Mouse (Mus musculus) MEL (cell line): ENCODE data around the gene Lman2. TPM values are rescaled to one million over a fixed set of nuclear protein-coding genes. Genes with fewer than 3 reads are reported as not detected.

Experiments used
- DNase-seq: peaks from one replicate; pipeline ENCODE4 v3.0.0; 2011; ENCODE audit warnings: low read depth, low spot score
- H3K27ac ChIP-seq: 2 replicates; pipeline ENCODE4 v1.5.1; 2012; ENCODE audit warnings: low read depth, mild to moderate bottlenecking, control low read depth, low read length, moderate library complexity; ENCODE audit not compliant: control insufficient read depth
- H3K27me3 ChIP-seq, 2 experiments: fragments of 150-350 bp in 1 of 2; sonication (generic) in 1 of 2; 2 replicates each; pipeline ENCODE4 v1.6.1; 2012; ENCODE audit warnings: low read length in 2 of 2, mild to moderate bottlenecking in 2 of 2, improper control_type of control experiment in 1 of 2, moderate library complexity in 1 of 2; ENCODE audit not compliant: insufficient read depth in 2 of 2, control insufficient read depth in 1 of 2
- H3K36me3 ChIP-seq, 2 experiments: 2 replicates each; pipeline ENCODE4 v1.6.1; 2012 to 2014; ENCODE audit warnings: low read length in 2 of 2, improper control_type of control experiment in 1 of 2, inconsistent platforms in 1 of 2, mild to moderate bottlenecking in 1 of 2; ENCODE audit not compliant: insufficient read depth in 2 of 2, control insufficient read depth in 1 of 2
- H3K4me1 ChIP-seq, 2 experiments: fragments of 150-350 bp in 1 of 2; sonication (generic) in 1 of 2; 2 replicates each; pipeline ENCODE4 v1.6.1; 2012; ENCODE audit warnings: low read length in 2 of 2, improper control_type of control experiment in 1 of 2, mild to moderate bottlenecking in 1 of 2; ENCODE audit not compliant: insufficient read depth in 2 of 2, control insufficient read depth in 1 of 2
- H3K4me3 ChIP-seq, 2 experiments: fragments of 150-350 bp in 1 of 2; sonication (generic) in 1 of 2; 2 replicates each; pipeline ENCODE4 v1.5.1; 2012; ENCODE audit warnings: low read depth in 2 of 2, low read length in 2 of 2, mild to moderate bottlenecking in 2 of 2, moderate library complexity in 2 of 2, control low read depth in 1 of 2, improper control_type of control experiment in 1 of 2; ENCODE audit not compliant: control insufficient read depth in 1 of 2, insufficient read depth in 1 of 2
- H3K79me2 ChIP-seq: 2 replicates; pipeline ENCODE4 v1.6.1; 2012; ENCODE audit warnings: mild to moderate bottlenecking, low read length, moderate library complexity; ENCODE audit not compliant: control insufficient read depth, poor library complexity, insufficient read depth
- H3K9ac ChIP-seq: 2 replicates; pipeline ENCODE4 v1.6.1; 2012; ENCODE audit warnings: low read depth, mild to moderate bottlenecking, control low read depth, low read length, moderate library complexity; ENCODE audit not compliant: control insufficient read depth, poor library complexity, severe bottlenecking
- H3K9me3 ChIP-seq: fragments of 150-350 bp; sonication (generic); replicated peaks from 2 replicates; pipeline ENCODE4 v1.6.1; 2012; ENCODE audit warnings: mild to moderate bottlenecking, low read length, improper control_type of control experiment, moderate library complexity; ENCODE audit not compliant: insufficient read depth
- BHLHE40 ChIP-seq: IDR thresholded peaks from 2 replicates; pipeline ENCODE4 v1.6.1; 2012; ENCODE audit warnings: low read depth, mild to moderate bottlenecking, inconsistent platforms, low read length, improper control_type of control experiment, borderline replicate concordance
- CHD2 ChIP-seq: IDR thresholded peaks from 2 replicates; pipeline ENCODE4 v1.6.1; 2011; ENCODE audit warnings: low read length, improper control_type of control experiment
- CTCF ChIP-seq, 3 experiments: IDR thresholded peaks in 2 of 3; conservative IDR thresholded peaks in 1 of 3; 2 replicates each; pipeline ENCODE4 v1.5.1; 2011 to 2012; ENCODE audit warnings: low read length in 3 of 3, low read depth in 2 of 3, mild to moderate bottlenecking in 2 of 3, improper control_type of control experiment in 1 of 3, inconsistent platforms in 1 of 3, mixed read lengths in 1 of 3, moderate library complexity in 1 of 3; ENCODE audit not compliant: control insufficient read depth in 1 of 3, insufficient read depth in 1 of 3, poor library complexity in 1 of 3, severe bottlenecking in 1 of 3
- E2F4 ChIP-seq: IDR thresholded peaks from 2 replicates; pipeline ENCODE4 v1.6.1; 2011; ENCODE audit warnings: low read depth, low read length, improper control_type of control experiment, borderline replicate concordance
- ETS1 ChIP-seq: IDR thresholded peaks from 2 replicates; pipeline ENCODE4 v1.6.1; 2012; ENCODE audit warnings: low read depth, mild to moderate bottlenecking, inconsistent platforms, low read length, improper control_type of control experiment, moderate library complexity
- GATA1 ChIP-seq: IDR thresholded peaks from 2 replicates; pipeline ENCODE4 v1.6.1; 2011; ENCODE audit warnings: low read depth, low read length, improper control_type of control experiment
- HCFC1 ChIP-seq: IDR thresholded peaks from 2 replicates; pipeline ENCODE4 v1.6.1; 2012; ENCODE audit warnings: low read depth, mild to moderate bottlenecking, inconsistent platforms, low read length, improper control_type of control experiment, moderate library complexity
- JUND ChIP-seq: IDR thresholded peaks from 2 replicates; pipeline ENCODE4 v1.6.1; 2011; ENCODE audit warnings: low read depth, mild to moderate bottlenecking, improper control_type of control experiment, low read length
- KAT2A ChIP-seq: conservative IDR thresholded peaks from 2 replicates; pipeline ENCODE4 v1.6.1; 2012; ENCODE audit warnings: low read depth, low read length, improper control_type of control experiment, inconsistent platforms
- MAFK ChIP-seq: IDR thresholded peaks from 2 replicates; pipeline ENCODE4 v1.6.1; 2011; ENCODE audit warnings: low read depth, mild to moderate bottlenecking, low read length, improper control_type of control experiment, borderline replicate concordance
- MAX ChIP-seq: IDR thresholded peaks from 2 replicates; pipeline ENCODE4 v1.6.1; 2011; ENCODE audit warnings: low read length, improper control_type of control experiment
- MAZ ChIP-seq: IDR thresholded peaks from 2 replicates; pipeline ENCODE4 v1.6.1; 2012; ENCODE audit warnings: low read depth, mild to moderate bottlenecking, inconsistent platforms, low read length, improper control_type of control experiment
- MEF2A ChIP-seq: IDR thresholded peaks from 2 replicates; pipeline ENCODE4 v1.6.1; 2014; ENCODE audit warnings: low read depth, mild to moderate bottlenecking, inconsistent platforms, low read length, improper control_type of control experiment; ENCODE audit not compliant: poor library complexity, insufficient replicate concordance, severe bottlenecking; ENCODE audit errors: extremely low read depth
- MXI1 ChIP-seq: IDR thresholded peaks from 2 replicates; pipeline ENCODE4 v1.6.1; 2011; ENCODE audit warnings: mild to moderate bottlenecking, low read depth, low read length, improper control_type of control experiment
- MYB ChIP-seq: IDR thresholded peaks from 2 replicates; pipeline ENCODE4 v1.6.1; 2011; ENCODE audit warnings: mild to moderate bottlenecking, low read depth, low read length, improper control_type of control experiment
- MYC ChIP-seq: IDR thresholded peaks from 2 replicates; pipeline ENCODE4 v1.6.1; 2011; ENCODE audit warnings: low read depth, mild to moderate bottlenecking, low read length, improper control_type of control experiment, moderate library complexity
- NELFE ChIP-seq: IDR thresholded peaks from 2 replicates; pipeline ENCODE4 v1.6.1; 2011; ENCODE audit warnings: low read depth, low read length, improper control_type of control experiment
- NRF1 ChIP-seq: IDR thresholded peaks from 2 replicates; pipeline ENCODE4 v1.6.1; 2014; ENCODE audit warnings: low read depth, mild to moderate bottlenecking, inconsistent platforms, low read length, improper control_type of control experiment, moderate library complexity; ENCODE audit not compliant: poor library complexity, insufficient read depth, severe bottlenecking
- POLR2AphosphoS2 ChIP-seq: IDR thresholded peaks from 2 replicates; pipeline ENCODE4 v1.6.1; 2011; ENCODE audit warnings: low read length, improper control_type of control experiment
- POLR2AphosphoS5 ChIP-seq: IDR thresholded peaks from 2 replicates; pipeline ENCODE4 v1.6.1; 2012; ENCODE audit warnings: low read depth, borderline replicate concordance, mild to moderate bottlenecking, inconsistent platforms, low read length, moderate library complexity, mixed read lengths
- RAD21 ChIP-seq: IDR thresholded peaks from 2 replicates; pipeline ENCODE4 v1.6.1; 2011; ENCODE audit warnings: mild to moderate bottlenecking, low read depth, low read length, improper control_type of control experiment
- RCOR1 ChIP-seq: IDR thresholded peaks from 2 replicates; pipeline ENCODE4 v1.6.1; 2012; ENCODE audit warnings: low read depth, mild to moderate bottlenecking, inconsistent platforms, low read length, improper control_type of control experiment
- SIN3A ChIP-seq: IDR thresholded peaks from 2 replicates; pipeline ENCODE4 v1.6.1; 2012; ENCODE audit warnings: low read length, improper control_type of control experiment, inconsistent platforms
- SMC3 ChIP-seq: IDR thresholded peaks from 2 replicates; pipeline ENCODE4 v1.6.1; 2011; ENCODE audit warnings: low read depth, low read length, improper control_type of control experiment
- TAL1 ChIP-seq: IDR thresholded peaks from 2 replicates; pipeline ENCODE4 v1.6.1; 2012; ENCODE audit warnings: mild to moderate bottlenecking, inconsistent platforms, low read length, moderate library complexity, mixed read lengths
- TCF12 ChIP-seq: IDR thresholded peaks from 2 replicates; pipeline ENCODE4 v1.6.1; 2014; ENCODE audit warnings: low read depth, mild to moderate bottlenecking, inconsistent platforms, low read length, improper control_type of control experiment, moderate library complexity
- UBTF ChIP-seq: IDR thresholded peaks from 2 replicates; pipeline ENCODE4 v1.6.1; 2012; ENCODE audit warnings: low read depth, mild to moderate bottlenecking, inconsistent platforms, low read length, improper control_type of control experiment, moderate library complexity, borderline replicate concordance; ENCODE audit not compliant: insufficient read depth
- USF1 ChIP-seq: IDR thresholded peaks from 2 replicates; pipeline ENCODE4 v1.6.1; 2014; ENCODE audit warnings: low read depth, mild to moderate bottlenecking, inconsistent platforms, low read length, improper control_type of control experiment, moderate library complexity
- USF2 ChIP-seq, 2 experiments: IDR thresholded peaks; 2 replicates each; pipeline ENCODE4 v1.6.1; 2011 to 2012; ENCODE audit warnings: improper control_type of control experiment in 2 of 2, low read length in 2 of 2, borderline replicate concordance in 1 of 2, inconsistent platforms in 1 of 2, low read depth in 1 of 2, mild to moderate bottlenecking in 1 of 2; ENCODE audit not compliant: insufficient read depth in 1 of 2
- ZC3H11A ChIP-seq: IDR thresholded peaks from 2 replicates; pipeline ENCODE4 v1.6.1; 2012; ENCODE audit warnings: low read depth, mild to moderate bottlenecking, inconsistent platforms, low read length, improper control_type of control experiment
- ZKSCAN1 ChIP-seq: IDR thresholded peaks from 2 replicates; pipeline ENCODE4 v1.6.1; 2012; ENCODE audit warnings: low read depth, mild to moderate bottlenecking, inconsistent platforms, low read length, improper control_type of control experiment, moderate library complexity
- ZNF384 ChIP-seq: IDR thresholded peaks from 2 replicates; pipeline ENCODE4 v1.6.1; 2012; ENCODE audit warnings: low read depth, mild to moderate bottlenecking, inconsistent platforms, low read length, improper control_type of control experiment
- polyA plus RNA-seq, 2 experiments: library from polyadenylated mRNA; stranded (reverse) in 1 of 2; unstranded in 1 of 2; fragments of >175 nt in 1 of 2; fragments of >200 nt in 1 of 2; gene quantifications; 2 replicates each; pipeline versions ENCODE4 v1.2.1 to v1.2.4; 2012; ENCODE audit warnings: low replicate concordance in 2 of 2, low read depth in 1 of 2; ENCODE audit not compliant: insufficient read length in 2 of 2, insufficient read depth in 1 of 2, missing spikeins in 1 of 2
- total RNA-seq: library from RNA; depleted of rRNA; stranded (reverse); fragments of 300-350 nt; gene quantifications from 2 replicates; pipeline ENCODE4 v1.2.3, GENCODE M21; 2012

The Lman2 gene
- total and polyA plus RNA-seq, 3 experiments, result 86.1 to 239 (median 145) TPM

DNA sequence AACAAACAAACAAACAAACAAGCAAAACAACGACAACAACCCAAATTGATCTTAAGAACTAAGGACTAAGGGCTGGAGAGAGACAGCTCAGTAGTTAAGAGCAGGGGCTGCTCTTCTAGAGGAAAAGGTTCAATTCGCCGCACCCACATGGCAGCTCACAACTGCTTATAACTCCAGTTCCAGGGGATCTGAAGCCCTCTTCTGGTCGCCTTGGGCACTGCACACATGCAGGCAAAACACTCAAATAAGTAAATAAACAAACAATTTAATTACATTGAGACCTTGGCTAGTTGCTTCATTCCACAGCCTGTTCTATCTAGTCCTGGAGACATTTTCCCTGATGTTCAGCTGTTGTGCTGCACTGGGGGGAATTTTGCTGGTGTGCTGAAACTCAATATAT is 30.4 kb upstream of the Lman2 start:
- Histone ChIP-seq H3K4me3 (no peak overlapping the region), H3K36me3 (no peaks in the 10 kb centered on the region), H3K9me3 (no peaks in the 10 kb centered on the region), H3K9ac (no peak overlapping the region), H3K4me1 (no peaks in the 10 kb centered on the region), H3K27me3 (no peaks in the 10 kb centered on the region), H3K79me2 (no peaks in the 10 kb centered on the region), H3K27ac (no peak overlapping the region)
- TF ChIP-seq CTCF (IDR thresholded peaks at IDR 0.05 in 2 of 3, conservative IDR thresholded peaks at IDR 0.05 in 1 of 3; ENCODE audit: control insufficient read depth in 1 of 3, insufficient read depth in 1 of 3, low read depth in 2 of 3, low read length in 3 of 3, poor library complexity in 1 of 3, severe bottlenecking in 1 of 3), result peak; percentile 75 to 84 (median 79)
- no peak for TF ChIP-seq UBTF
- no peak for TF ChIP-seq ETS1
- TF ChIP-seq MAFK, result no peak
- no peak for TF ChIP-seq BHLHE40
- TF ChIP-seq RAD21, result peak; percentile 70
- no peak for TF ChIP-seq JUND
- TF ChIP-seq SIN3A, result peak; percentile 35; the same call in 1 of the 2 replicates
- peak; percentile 75 for TF ChIP-seq ZC3H11A
- 0 out of 2 replicates have a peak, but pooled peaks have one; percentile 21 for TF ChIP-seq ZNF384
- no peak for TF ChIP-seq MEF2A
- TF ChIP-seq USF2 (IDR thresholded peaks at IDR 0.05; ENCODE audit: borderline replicate concordance in 1 of 2, insufficient read depth in 1 of 2, low read depth in 1 of 2, low read length in 2 of 2), result no peak
- TF ChIP-seq POLR2AphosphoS2, result no peak
- no peak for TF ChIP-seq MAZ
- no peak for TF ChIP-seq ZKSCAN1
- TF ChIP-seq SMC3, result peak; percentile 80
- no peak for TF ChIP-seq TCF12
- no peak for TF ChIP-seq USF1
- TF ChIP-seq MYB, result no peak
- TF ChIP-seq MXI1, result peak; percentile 27; the same call in 1 of the 2 replicates
- TF ChIP-seq NELFE, result no peak
- no peak for TF ChIP-seq MAX
- TF ChIP-seq POLR2AphosphoS5, result no peak
- no peak for TF ChIP-seq KAT2A
- peak; percentile 80 for TF ChIP-seq MYC
- TF ChIP-seq GATA1, result no peak
- TF ChIP-seq RCOR1, result no peak
- TF ChIP-seq TAL1, result no peak
- no peak for TF ChIP-seq NRF1
- TF ChIP-seq CHD2, result no peak
- TF ChIP-seq E2F4, result no peak
- TF ChIP-seq HCFC1, result no peak
- DNase-seq, result peak; percentile 77
